Mouse (Mus musculus) adrenal gland, adult 2 months (tissue): ENCODE data around the gene Arhgap17. TPM values are rescaled to one million over a fixed set of nuclear protein-coding genes. Genes with fewer than 3 reads are reported as not detected.

Source experiments
- DNase-seq: peaks from one replicate; pipeline ENCODE4 v3.0.0; 2021
- polyA plus RNA-seq: library from polyadenylated mRNA; depleted of rRNA; stranded (reverse); fragments of >200 nt; gene quantifications from 2 replicates; pipeline ENCODE4 v1.2.3, GENCODE M21; 2012
- total RNA-seq, 2 experiments: library from RNA; stranded (reverse); gene quantifications; 2 replicates each; pipeline ENCODE4 v1.2.3; 2021

Arhgap17 gene
- total and polyA plus RNA-seq, 3 experiments = 52.9 to 62.0 (median 58.3) TPM

- peak; percentile 74 for DNase-seq
These were observed 653 bp downstream of the Arhgap17 start for GRCm38 (mm10) chr7:123368778-123369746.

GRCm38 (mm10) chr7:123368187-123368586, 1.5 kb downstream of the Arhgap17 start:
- no peak for DNase-seq

- peak; percentile 69 for DNase-seq
These were observed 2.2 kb downstream of the Arhgap17 start for GRCm38 (mm10) chr7:123367218-123368150.

DNA sequence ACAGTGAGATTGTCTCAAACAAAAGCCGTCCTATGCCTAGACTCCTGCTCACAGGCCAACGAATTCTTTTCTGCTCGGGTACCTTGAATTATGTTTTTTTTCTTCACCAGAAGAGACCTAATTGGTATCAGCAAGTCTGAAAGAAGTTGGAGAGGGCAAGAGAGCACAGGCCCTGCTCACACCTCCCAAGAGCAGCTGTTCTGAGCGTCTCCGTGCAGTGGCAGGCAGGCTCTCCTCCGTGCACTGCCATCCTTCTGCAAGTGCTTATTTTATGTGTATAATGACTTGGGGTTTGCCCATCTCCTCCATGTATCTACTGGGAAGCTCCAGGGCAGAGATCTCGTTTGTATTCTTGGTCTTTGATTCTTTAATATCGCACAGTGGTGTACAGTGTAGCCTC, 2.9 kb downstream of the Arhgap17 start:
- DNase-seq = no peak

- no peak for DNase-seq
These were observed 3.6 kb downstream of the Arhgap17 start for GRCm38 (mm10) chr7:123365876-123366741.

- no peak for DNase-seq
These were observed 5.7 kb downstream of the Arhgap17 start for GRCm38 (mm10) chr7:123363971-123364370.

DNA sequence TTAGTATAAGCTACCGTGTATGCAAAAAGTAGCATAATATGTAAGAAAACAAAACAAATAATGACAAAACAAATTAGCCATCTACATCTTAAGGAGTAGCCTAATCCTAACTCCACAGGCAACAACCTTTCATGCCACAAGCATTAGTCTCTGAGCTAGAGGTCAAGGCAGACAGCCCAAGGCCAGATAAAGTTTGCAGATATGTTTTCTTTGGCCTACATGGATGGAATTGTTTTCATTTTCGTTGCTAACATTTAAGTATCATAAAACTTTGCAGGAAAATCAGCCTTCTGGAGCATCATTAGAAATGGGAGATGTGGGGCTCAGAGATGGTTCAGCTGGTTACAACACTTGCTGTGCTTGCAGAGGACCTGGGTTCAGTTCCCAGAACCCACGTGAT, 6.9 kb downstream of the Arhgap17 start:
- DNase-seq = peak; percentile 67

DNA sequence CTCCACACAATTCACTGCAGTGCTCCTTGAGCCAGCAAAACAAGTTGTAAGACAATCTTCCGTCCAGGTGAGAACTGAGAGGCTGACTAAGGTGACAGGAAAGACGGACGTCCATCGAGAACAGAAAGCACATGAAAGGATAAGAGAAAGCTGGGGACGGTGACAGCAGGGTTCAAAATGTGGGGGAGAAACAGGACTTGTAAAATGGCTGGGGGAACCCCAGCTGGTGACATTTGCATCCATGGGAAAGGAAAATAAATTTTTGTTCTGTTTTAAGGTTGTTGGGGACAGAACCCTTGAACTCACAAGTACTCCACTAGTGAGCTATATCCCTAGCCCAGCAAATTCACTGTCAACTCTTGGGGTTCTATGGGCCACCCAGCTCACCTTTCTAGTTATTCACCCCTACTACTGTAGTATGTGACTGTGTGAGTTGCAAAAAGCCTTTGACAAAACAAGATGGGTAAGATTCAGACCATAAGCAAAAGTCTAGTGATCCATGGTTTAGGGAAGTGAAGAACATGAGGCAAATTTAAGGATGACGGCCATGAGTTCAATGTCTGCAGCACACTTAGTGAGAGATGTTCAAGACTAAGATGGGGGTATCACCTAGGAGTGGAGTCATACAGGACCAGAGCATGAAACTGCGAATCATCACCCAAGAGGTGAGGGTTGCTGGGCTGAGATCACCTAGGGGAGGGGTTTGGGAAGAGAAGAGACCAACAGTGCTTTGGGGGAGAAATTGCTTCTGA, 8.3 kb downstream of the Arhgap17 start:
- DNase-seq = no peak

- no peak for DNase-seq
These were observed 9.5 kb downstream of the Arhgap17 start for GRCm38 (mm10) chr7:123360185-123360584.

GRCm38 (mm10) chr7:123359101-123359500, 10.6 kb downstream of the Arhgap17 start:
- DNase-seq = no peak

DNA sequence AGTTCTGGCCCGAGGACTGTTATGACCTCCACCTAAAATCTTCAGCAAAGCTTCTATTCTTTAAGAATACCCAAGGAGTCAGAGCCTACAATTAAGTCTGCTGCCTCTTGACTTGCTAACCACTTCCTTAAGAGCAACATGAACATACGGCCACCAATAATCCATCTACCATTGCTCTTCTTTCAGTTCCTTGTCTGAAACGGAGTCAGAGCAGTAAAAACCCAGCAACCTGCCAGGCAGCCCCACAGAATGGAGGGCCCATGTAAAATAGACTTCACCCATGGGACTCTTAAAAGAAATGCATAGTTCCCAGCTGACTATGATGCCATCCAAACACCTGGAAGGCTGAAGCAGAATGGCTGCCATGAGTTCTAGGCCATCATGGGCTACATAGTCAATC, 13.6 kb downstream of the Arhgap17 start:
- DNase-seq = no peak

DNA sequence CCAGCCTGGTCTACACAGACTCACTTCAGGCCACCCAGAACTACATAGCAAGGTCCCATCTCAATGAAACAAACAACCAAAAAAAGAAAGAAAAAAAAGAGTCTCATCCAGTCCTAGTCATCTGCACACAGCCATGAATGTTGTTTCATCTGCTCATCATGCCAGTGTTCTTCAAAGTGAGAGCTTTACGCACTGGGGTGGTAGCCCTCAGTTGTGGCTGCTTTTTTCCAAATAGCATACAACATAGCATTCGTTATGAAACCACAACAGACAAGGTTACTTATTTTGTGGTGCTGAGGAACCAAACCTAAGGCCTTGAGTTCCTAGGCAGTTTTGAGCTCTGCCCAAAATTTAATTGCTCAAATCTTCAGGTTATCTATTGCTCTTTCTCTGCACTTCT, 14.9 kb downstream of the Arhgap17 start:
- DNase-seq = no peak

- DNase-seq = no peak
These were observed 15.3 kb downstream of the Arhgap17 start for GRCm38 (mm10) chr7:123354392-123354791.

DNA sequence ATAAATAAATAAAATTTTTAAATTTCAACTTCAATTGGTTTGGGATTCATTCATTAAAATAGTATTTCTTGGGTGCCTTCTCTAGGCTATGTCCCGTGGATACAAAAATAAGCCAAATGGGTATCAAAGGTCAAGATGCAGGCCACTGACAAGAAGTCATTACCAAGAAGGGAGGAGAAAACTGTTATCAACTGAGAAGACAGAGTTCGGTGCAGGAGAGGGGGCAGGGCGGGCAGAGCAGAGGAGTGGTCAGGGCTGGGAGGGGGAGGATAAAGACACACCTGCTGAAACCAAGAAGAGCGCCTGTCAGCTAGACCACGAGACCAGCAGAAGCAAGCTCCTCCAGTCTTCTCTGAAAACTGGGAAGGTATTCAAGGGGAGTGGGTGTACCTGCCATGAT, 15.8 kb downstream of the Arhgap17 start:
- DNase-seq = no peak

- no peak for DNase-seq
These were observed 16.6 kb downstream of the Arhgap17 start for GRCm38 (mm10) chr7:123353081-123353480.

DNA sequence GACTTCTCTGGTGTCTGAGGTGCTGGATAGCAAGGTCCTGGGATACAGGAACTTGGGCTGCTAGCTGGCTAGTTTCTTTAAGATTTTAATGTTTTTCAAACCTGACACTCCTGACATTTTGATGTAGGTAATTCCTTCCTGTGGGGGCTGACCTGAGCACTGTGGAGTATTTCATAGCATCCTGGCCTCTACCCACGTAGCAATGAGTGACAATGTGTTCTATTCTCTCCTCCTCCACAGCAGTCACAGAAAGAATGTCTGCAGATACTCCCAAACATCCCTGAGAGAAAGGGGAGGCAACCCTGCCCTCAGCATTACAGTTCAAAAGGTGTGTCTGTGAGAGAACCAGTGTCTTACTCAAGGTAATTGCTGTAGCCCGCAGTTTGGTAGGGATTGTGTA, 19.5 kb downstream of the Arhgap17 start:
- no peak for DNase-seq

- DNase-seq = no peak
These were observed 19.9 kb downstream of the Arhgap17 start for GRCm38 (mm10) chr7:123349813-123350212.

DNA sequence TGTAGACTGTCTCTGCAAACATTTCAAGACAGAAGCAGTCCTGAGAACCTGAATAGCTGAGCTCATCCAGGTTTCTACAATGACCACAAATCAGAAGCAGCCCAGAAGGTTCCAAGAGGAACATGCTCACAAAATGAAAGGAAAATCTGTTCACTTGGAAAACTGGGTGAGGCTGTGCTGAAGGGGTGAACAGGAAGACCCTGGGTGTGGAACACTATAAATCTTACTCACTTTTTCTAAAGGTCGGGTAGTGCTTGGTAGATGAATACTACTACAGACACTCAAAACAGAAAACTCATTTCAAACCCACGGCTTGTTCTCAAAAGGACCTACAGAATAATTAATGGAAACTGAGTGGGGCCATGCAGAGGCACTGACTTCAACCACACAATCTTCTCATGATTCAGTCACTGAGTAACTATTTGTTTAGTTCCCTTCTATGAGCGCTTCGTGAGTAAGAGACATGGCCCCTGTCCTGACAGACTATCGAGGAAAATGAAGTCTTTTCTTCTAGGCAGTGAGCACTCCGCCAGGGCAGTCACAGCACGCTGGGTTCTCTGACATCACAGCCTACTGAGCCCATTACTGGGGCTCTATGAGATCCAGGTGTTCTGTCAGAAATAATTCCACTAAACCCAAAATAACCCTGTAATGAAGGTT, 23.0 kb downstream of the Arhgap17 start:
- DNase-seq = no peak

DNA sequence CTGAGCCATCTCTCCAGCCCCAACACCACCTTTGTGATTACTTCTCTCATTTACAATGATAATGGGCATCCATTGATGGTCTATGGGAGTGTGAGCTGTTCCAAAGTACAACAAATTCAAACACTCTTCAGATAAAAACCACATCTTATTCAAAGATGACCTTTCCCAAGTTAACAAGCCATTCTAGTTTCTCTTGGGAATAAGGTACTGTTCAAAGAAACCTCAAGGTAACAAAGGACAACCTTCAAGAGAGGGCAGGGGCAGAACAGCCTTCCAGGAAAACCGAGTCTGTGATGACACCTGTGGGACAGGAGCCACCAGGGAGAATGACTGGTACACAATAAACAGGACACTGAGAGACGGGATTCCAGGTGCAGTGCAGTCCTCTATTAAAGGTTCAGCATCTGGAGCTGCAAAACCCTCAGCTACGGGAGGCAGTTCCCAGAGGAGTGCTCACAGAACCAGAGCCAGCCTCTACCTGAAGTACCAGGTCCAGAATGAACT, 24.6 kb downstream of the Arhgap17 start:
- no peak for DNase-seq
